Mouse (Mus musculus) kidney, embryonic 15.5 days (tissue): Measurements from ENCODE around the gene Gm20721. TPM values are rescaled to one million over a fixed set of nuclear protein-coding genes. Genes with fewer than 3 reads are reported as not detected.

ENCODE experiments used
- ATAC-seq: fragments of 200-750 bp; cut with Nextera tagmentation; replicated peaks from 2 replicates; pipeline ENCODE4 v1.8.0; 2017; ENCODE audit warnings: moderate TSS enrichment; ENCODE audit not compliant: low FRiP score
- H3K27ac ChIP-seq: fragments of 300-500 bp; sonication (generic); 2 replicates; pipeline ENCODE4 v1.5.1; 2015; ENCODE audit warnings: mild to moderate bottlenecking, inconsistent platforms
- H3K27me3 ChIP-seq: fragments of 300-500 bp; sonication (generic); 2 replicates; pipeline ENCODE4 v1.6.1; 2015; ENCODE audit warnings: inconsistent platforms
- H3K36me3 ChIP-seq: fragments of 300-500 bp; sonication (generic); 2 replicates; pipeline ENCODE4 v1.6.1; 2015; ENCODE audit warnings: inconsistent platforms
- H3K4me1 ChIP-seq: fragments of 300-500 bp; sonication (generic); 2 replicates; pipeline ENCODE4 v1.6.1; 2015; ENCODE audit warnings: inconsistent platforms
- H3K4me2 ChIP-seq: fragments of 300-500 bp; sonication (generic); 2 replicates; pipeline ENCODE4 v1.6.1; 2015; ENCODE audit warnings: moderate library complexity, mild to moderate bottlenecking, inconsistent platforms
- H3K4me3 ChIP-seq: fragments of 300-500 bp; sonication (generic); replicated peaks from 2 replicates; pipeline ENCODE4 v1.5.1; 2015; ENCODE audit warnings: mild to moderate bottlenecking, inconsistent platforms
- H3K9ac ChIP-seq: fragments of 300-500 bp; sonication (generic); 2 replicates; pipeline ENCODE4 v1.6.1; 2015; ENCODE audit warnings: mild to moderate bottlenecking, inconsistent platforms
- H3K9me3 ChIP-seq: fragments of 300-500 bp; sonication (generic); replicated peaks from 2 replicates; pipeline ENCODE4 v1.6.1; 2016; ENCODE audit warnings: inconsistent platforms
- WGBS: fragments of 180-500 bp; shearing (Covaris S2); methylation state at CpG from one replicate; pipeline ENCODE4 v1.1.7; 2015; ENCODE audit warnings: mixed read lengths; 5-methylcytosine and 5-hydroxymethylcytosine counted together
- polyA plus RNA-seq: library from polyadenylated mRNA; unstranded; fragments of >200 nt; fragmentation: Nextera tagmentation; extraction: Ambion mirVana; gene quantifications from 2 replicates; pipeline ENCODE4 v1.2.1, GENCODE M21; 2015

The Gm20721 gene
- polyA plus RNA-seq, 1 experiment from 2014 or later: 15.7 TPM

- Histone ChIP-seq H3K36me3 (peaks cover 12% of the 10 kb centered on the region), H3K4me3 (peak overlapping the region; percentile 66), H3K9ac (peak overlapping the region; percentile 75), H3K4me2 (peak overlapping the region; percentile 60), H3K27me3 (peaks cover 32% of the 10 kb centered on the region), H3K4me1 (peaks cover 63% of the 10 kb centered on the region), H3K9me3 (peaks cover 46% of the 10 kb centered on the region), H3K27ac (peak overlapping the region; percentile 86)
- ATAC-seq: no peak
- WGBS: 53% methylated on average over 8 of the region's 8 CpGs
Observed at GRCm38 (mm10) chr2:174294457-174294856, 52.1 kb downstream of the Gm20721 start.

DNA sequence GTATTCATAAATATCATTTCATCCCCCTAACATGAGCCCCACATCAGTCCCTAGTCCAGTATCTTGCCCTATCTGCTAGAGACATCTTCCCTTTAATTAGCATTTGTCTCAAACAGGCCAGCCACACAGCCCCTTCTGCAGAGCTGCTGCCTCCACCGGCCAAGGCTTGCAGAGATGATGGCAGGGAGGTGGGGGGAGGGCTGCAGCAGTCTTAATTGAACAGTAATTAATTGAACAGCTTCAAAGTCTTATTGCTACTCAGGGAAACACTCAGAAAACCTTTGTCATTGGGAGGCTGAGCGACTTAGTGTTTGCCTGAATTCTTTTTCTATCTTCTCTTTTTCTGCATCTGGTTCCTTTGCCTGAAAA is 54.9 kb downstream of the Gm20721 start:
- Histone ChIP-seq H3K27me3 (peaks cover 28% of the 10 kb centered on the region), H3K4me1 (peaks cover 50% of the 10 kb centered on the region), H3K9me3 (peaks cover 21% of the 10 kb centered on the region), H3K36me3 (peaks cover 21% of the 10 kb centered on the region), H3K4me2 (peak overlapping the region; percentile 58), H3K27ac (no peak overlapping the region), H3K9ac (no peak overlapping the region), H3K4me3 (peak overlapping the region; percentile 29)
- WGBS: 28% methylated on average over 2 of the region's 2 CpGs
- no peak for ATAC-seq

DNA sequence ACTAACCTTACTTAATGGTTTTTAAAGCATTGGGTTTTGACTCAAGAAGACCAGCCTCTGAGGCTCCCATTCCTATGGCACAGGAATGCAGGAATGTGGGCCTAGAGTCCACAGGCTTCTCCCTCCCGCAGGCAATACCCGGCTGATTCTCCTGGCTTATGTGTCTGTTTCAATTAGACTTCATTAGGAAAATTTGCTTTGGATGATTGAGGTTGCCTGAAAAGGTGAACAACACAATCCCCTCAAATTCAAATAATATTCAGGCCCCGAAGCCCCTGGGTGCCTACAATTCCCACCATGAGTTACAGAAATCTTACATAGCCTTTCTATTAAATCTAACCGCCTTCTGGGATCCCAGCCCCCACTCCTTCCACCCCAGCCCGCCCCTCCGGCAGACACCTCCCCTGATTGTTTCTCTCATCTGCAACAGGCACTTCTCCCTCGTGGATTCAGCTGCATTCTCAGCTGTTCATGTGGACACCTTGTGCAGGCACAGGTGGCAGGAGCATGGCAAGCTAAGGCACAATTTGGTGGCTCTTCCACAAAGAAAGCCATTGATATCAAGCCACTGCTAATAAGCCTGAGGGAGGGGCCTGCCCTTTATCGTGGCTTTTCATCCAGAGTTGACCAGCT is 55.4 kb downstream of the Gm20721 start:
- peak overlapping the region; percentile 58 for H3K4me2 ChIP-seq
- 56% methylated on average over 8 of the region's 8 CpGs for WGBS
- H3K4me1 ChIP-seq: peaks cover 45% of the 10 kb centered on the region
- ATAC-seq: no peak
- H3K27me3 ChIP-seq: peaks cover 31% of the 10 kb centered on the region
- H3K9ac ChIP-seq: no peak overlapping the region
- no peak overlapping the region for H3K27ac ChIP-seq
- peaks cover 22% of the 10 kb centered on the region for H3K9me3 ChIP-seq
- peak overlapping the region; percentile 29 for H3K4me3 ChIP-seq
- peaks cover 26% of the 10 kb centered on the region for H3K36me3 ChIP-seq

- no peak overlapping the region for H3K4me3 ChIP-seq
- 0 out of 2 replicates have a peak overlapping the region, but pooled peaks have one; percentile 10 for H3K4me2 ChIP-seq
- H3K27ac ChIP-seq: peak overlapping the region; percentile 29; the same call in 1 of the 2 replicates
- H3K9me3 ChIP-seq: peaks cover 29% of the 10 kb centered on the region
- peaks cover 59% of the 10 kb centered on the region for H3K4me1 ChIP-seq
- peak; percentile 50 for ATAC-seq
- H3K27me3 ChIP-seq: peaks cover 53% of the 10 kb centered on the region
- 33% methylated on average over 12 of the region's 12 CpGs for WGBS
- H3K9ac ChIP-seq: no peak overlapping the region
- peaks cover 49% of the 10 kb centered on the region for H3K36me3 ChIP-seq
Observed at GRCm38 (mm10) chr2:174288673-174289430, 57.7 kb downstream of the Gm20721 start.

GRCm38 (mm10) chr2:174287921-174288320 is 58.6 kb downstream of the Gm20721 start:
- Histone ChIP-seq H3K4me2 (no peak overlapping the region), H3K4me1 (peaks cover 56% of the 10 kb centered on the region), H3K27ac (no peak overlapping the region), H3K9ac (no peak overlapping the region), H3K27me3 (peaks cover 59% of the 10 kb centered on the region), H3K4me3 (no peak overlapping the region), H3K9me3 (peaks cover 29% of the 10 kb centered on the region), H3K36me3 (peaks cover 58% of the 10 kb centered on the region)
- WGBS: 32% methylated on average over 7 of the region's 7 CpGs
- no peak for ATAC-seq

GRCm38 (mm10) chr2:174285921-174286470 is 60.5 kb downstream of the Gm20721 start:
- H3K36me3 ChIP-seq: peaks cover 76% of the 10 kb centered on the region
- 47% methylated on average over 34 of the region's 34 CpGs for WGBS
- peaks cover 67% of the 10 kb centered on the region for H3K27me3 ChIP-seq
- peak overlapping the region; percentile 40 for H3K4me3 ChIP-seq
- H3K4me2 ChIP-seq: peak overlapping the region; percentile 22
- ATAC-seq: no peak
- H3K9ac ChIP-seq: no peak overlapping the region
- peaks cover 37% of the 10 kb centered on the region for H3K4me1 ChIP-seq
- no peak overlapping the region for H3K27ac ChIP-seq
- peaks cover 29% of the 10 kb centered on the region for H3K9me3 ChIP-seq

- Histone ChIP-seq H3K9me3 (peaks cover 29% of the 10 kb centered on the region), H3K4me1 (peaks cover 30% of the 10 kb centered on the region), H3K4me3 (peak overlapping the region; percentile 40), H3K9ac (no peak overlapping the region), H3K4me2 (peak overlapping the region; percentile 61), H3K36me3 (peaks cover 85% of the 10 kb centered on the region), H3K27ac (no peak overlapping the region), H3K27me3 (peaks cover 67% of the 10 kb centered on the region)
- ATAC-seq: no peak
- 41% methylated on average over 57 of the region's 58 CpGs for WGBS
Observed at GRCm38 (mm10) chr2:174284807-174285457, 61.6 kb downstream of the Gm20721 start.

GRCm38 (mm10) chr2:174284011-174284410 is 62.5 kb downstream of the Gm20721 start, which contains the start of gene Gnas:
TSS of gene Gnas (plus strand) at chr2:174284320.
- WGBS: 56% methylated on average over 19 of the region's 19 CpGs
- H3K27ac ChIP-seq: no peak within 1 kb of the TSS
- H3K4me2 ChIP-seq: peak within 1 kb of the TSS; percentile 61
- peaks cover 29% of the 10 kb centered on the region for H3K9me3 ChIP-seq
- H3K9ac ChIP-seq: no peak within 1 kb of the TSS
- H3K36me3 ChIP-seq: peaks cover 93% of the 10 kb centered on the region
- ATAC-seq: peak; percentile 57
- H3K4me3 ChIP-seq: peak within 1 kb of the TSS; percentile 40
- peaks cover 61% of the 10 kb centered on the region for H3K27me3 ChIP-seq
- peaks cover 24% of the 10 kb centered on the region for H3K4me1 ChIP-seq

DNA sequence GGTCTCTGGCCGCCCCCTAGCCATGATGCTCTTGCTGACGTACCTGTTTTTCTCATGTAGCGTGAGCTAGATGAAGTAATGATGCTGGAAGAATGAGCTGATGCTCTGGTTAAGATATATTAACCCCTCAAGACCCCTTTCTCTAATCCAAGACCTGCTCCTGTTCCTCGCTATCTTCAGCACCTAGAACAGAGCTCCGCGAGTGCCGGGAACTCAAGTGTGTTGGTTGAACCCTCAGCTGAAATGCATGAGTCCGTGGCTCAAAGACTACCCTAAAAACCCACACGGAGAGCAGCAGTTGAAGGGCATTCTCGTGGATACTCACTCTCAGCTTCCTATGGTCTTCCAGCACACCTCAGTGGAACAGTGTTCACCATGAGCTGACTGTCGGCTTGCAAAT is 63.2 kb downstream of the Gm20721 start:
- 61% methylated on average over 11 of the region's 11 CpGs for WGBS
- ATAC-seq: no peak
- H3K9ac ChIP-seq: no peak overlapping the region
- peak overlapping the region; percentile 40 for H3K4me3 ChIP-seq
- peaks cover 29% of the 10 kb centered on the region for H3K9me3 ChIP-seq
- H3K27me3 ChIP-seq: peaks cover 55% of the 10 kb centered on the region
- peaks cover 94% of the 10 kb centered on the region for H3K36me3 ChIP-seq
- peaks cover 19% of the 10 kb centered on the region for H3K4me1 ChIP-seq
- H3K27ac ChIP-seq: no peak overlapping the region
- peak overlapping the region; percentile 61 for H3K4me2 ChIP-seq
